In genomic region chr13:106352614-106353409, GRCm38 (mm10) we compare ENCODE assay signal across 27 mouse cellular contexts.
DNase-seq lines count a peak whose midpoint lies in the region; ATAC-seq and TF ChIP-seq lines count a peak whose summit lies in the region.
"Had no signal": no experiment of that assay in that cellular context is flagged by ENCODE, and none has a peak within 500 bp of the region (broad histone marks: within the 10 kb centered on the region; RNA-seq: fewer than 3 reads in every experiment).

No protein-coding gene starts in this region.

- H3K27me3 ChIP-seq in hindbrain, embryonic 13.5 days = no peaks in the 10 kb centered on the region
- no peaks in the 10 kb centered on the region for H3K27me3 ChIP-seq in hindbrain, embryonic 11.5 days (ENCODE audit: control insufficient read depth, insufficient read depth, low read length)
- H3K27me3 ChIP-seq in neural tube, embryonic 13.5 days = no peaks in the 10 kb centered on the region
- H3K27me3 ChIP-seq in neural tube, embryonic 15.5 days (replicated peaks) = no peaks in the 10 kb centered on the region
- H3K27me3 ChIP-seq in hindbrain, postnatal 0 days (ENCODE audit: insufficient read depth, low read length) = no peaks in the 10 kb centered on the region
- H3K27me3 ChIP-seq: embryonic facial prominence, embryonic 12.5 days; heart, embryonic 15.5 days; neural tube, embryonic 12.5 days had no signal

- WGBS in hindbrain, embryonic 13.5 days = 72% methylated on average over 4 of the region's 4 CpGs
- 88% methylated on average over 4 of the region's 4 CpGs for WGBS in hindbrain, embryonic 11.5 days
- 70% methylated on average over 4 of the region's 4 CpGs for WGBS in neural tube, embryonic 13.5 days
- WGBS in neural tube, embryonic 15.5 days = 56% methylated on average over 4 of the region's 4 CpGs
- 69% methylated on average over 4 of the region's 4 CpGs for WGBS in hindbrain, postnatal 0 days

- no peak for TF ChIP-seq CTCF in hindbrain, postnatal 0 days (IDR thresholded peaks at IDR 0.05; ENCODE audit: low read depth)

- H3K27ac ChIP-seq in hindbrain, embryonic 13.5 days = no peak overlapping the region
- no peak overlapping the region for H3K27ac ChIP-seq in hindbrain, embryonic 11.5 days (ENCODE audit: low read depth, low read length)
- H3K27ac ChIP-seq in neural tube, embryonic 13.5 days (replicated peaks) = no peak overlapping the region
- no peak overlapping the region for H3K27ac ChIP-seq in neural tube, embryonic 15.5 days (replicated peaks)
- no peak overlapping the region for H3K27ac ChIP-seq in hindbrain, postnatal 0 days
- H3K27ac ChIP-seq: embryonic facial prominence, embryonic 12.5 days; heart, embryonic 10.5 days; heart, embryonic 15.5 days; liver, embryonic 14.5 days; macrophage; neural tube, embryonic 12.5 days had no signal

- H3K9me3 ChIP-seq in hindbrain, embryonic 13.5 days = no peaks in the 10 kb centered on the region
- no peaks in the 10 kb centered on the region for H3K9me3 ChIP-seq in hindbrain, embryonic 11.5 days (ENCODE audit: control insufficient read depth, low read length)
- H3K9me3 ChIP-seq in neural tube, embryonic 13.5 days = no peaks in the 10 kb centered on the region
- H3K9me3 ChIP-seq in neural tube, embryonic 15.5 days (replicated peaks) = no peaks in the 10 kb centered on the region
- no peaks in the 10 kb centered on the region for H3K9me3 ChIP-seq in hindbrain, postnatal 0 days (ENCODE audit: low read length)
- H3K9me3 ChIP-seq: embryonic facial prominence, embryonic 12.5 days; heart, embryonic 10.5 days; heart, embryonic 15.5 days; neural tube, embryonic 12.5 days had no signal

- ATAC-seq in hindbrain, embryonic 13.5 days (ENCODE audit: low FRiP score) = peak; percentile 76
- ATAC-seq in hindbrain, embryonic 11.5 days (ENCODE audit: low FRiP score) = no peak
- ATAC-seq in neural tube, embryonic 13.5 days (ENCODE audit: low read depth) = peak; percentile 80
- no peak for ATAC-seq in neural tube, embryonic 15.5 days (ENCODE audit: low FRiP score)
- no peak for ATAC-seq in hindbrain, postnatal 0 days
- ATAC-seq: CD4-positive, CD25-positive, alpha-beta regulatory T cell, adult 4 months; forebrain, postnatal 0 days; inflammation-experienced regulatory T-cells, adult 6 months had no signal

- no peaks in the 10 kb centered on the region for H3K4me1 ChIP-seq in hindbrain, embryonic 13.5 days (replicated peaks)
- no peaks in the 10 kb centered on the region for H3K4me1 ChIP-seq in hindbrain, embryonic 11.5 days (replicated peaks; ENCODE audit: control insufficient read depth, insufficient read depth, low read length)
- no peaks in the 10 kb centered on the region for H3K4me1 ChIP-seq in neural tube, embryonic 13.5 days (replicated peaks)
- H3K4me1 ChIP-seq in neural tube, embryonic 15.5 days = no peaks in the 10 kb centered on the region
- H3K4me1 ChIP-seq in hindbrain, postnatal 0 days (ENCODE audit: insufficient read depth, low read length) = no peaks in the 10 kb centered on the region
- H3K4me1 ChIP-seq: embryonic facial prominence, embryonic 12.5 days; heart, embryonic 10.5 days; heart, embryonic 15.5 days; neural tube, embryonic 12.5 days had no signal

- no peak overlapping the region for H3K4me2 ChIP-seq in hindbrain, embryonic 13.5 days
- no peak overlapping the region for H3K4me2 ChIP-seq in hindbrain, embryonic 11.5 days (replicated peaks; ENCODE audit: low read depth, low read length)
- no peak overlapping the region for H3K4me2 ChIP-seq in neural tube, embryonic 13.5 days
- no peak overlapping the region for H3K4me2 ChIP-seq in neural tube, embryonic 15.5 days
- no peak overlapping the region for H3K4me2 ChIP-seq in hindbrain, postnatal 0 days (ENCODE audit: low read depth, low read length)
- H3K4me2 ChIP-seq: embryonic facial prominence, embryonic 12.5 days; heart, embryonic 15.5 days; neural tube, embryonic 12.5 days had no signal

- intact Hi-C loops in gastrocnemius, postnatal 14 days (cut with DNase I; ENCODE audit: low total_unique reads) = no loop called here

- H3K4me3 ChIP-seq in hindbrain, embryonic 13.5 days = no peak overlapping the region
- no peak overlapping the region for H3K4me3 ChIP-seq in hindbrain, embryonic 11.5 days (ENCODE audit: low read depth, low read length)
- H3K4me3 ChIP-seq in neural tube, embryonic 13.5 days = no peak overlapping the region
- H3K4me3 ChIP-seq in neural tube, embryonic 15.5 days (replicated peaks) = no peak overlapping the region
- H3K4me3 ChIP-seq in hindbrain, postnatal 0 days (ENCODE audit: low read length) = no peak overlapping the region
- H3K4me3 ChIP-seq: embryonic facial prominence, embryonic 12.5 days; heart, embryonic 10.5 days; heart, embryonic 15.5 days; neural tube, embryonic 12.5 days had no signal

- H3K36me3 ChIP-seq in hindbrain, embryonic 13.5 days = no peaks in the 10 kb centered on the region
- H3K36me3 ChIP-seq in hindbrain, embryonic 11.5 days (ENCODE audit: control insufficient read depth, insufficient read depth, low read length) = no peaks in the 10 kb centered on the region
- H3K36me3 ChIP-seq in neural tube, embryonic 13.5 days = no peaks in the 10 kb centered on the region
- no peaks in the 10 kb centered on the region for H3K36me3 ChIP-seq in neural tube, embryonic 15.5 days
- H3K36me3 ChIP-seq in hindbrain, postnatal 0 days (ENCODE audit: insufficient read depth, low read length) = no peaks in the 10 kb centered on the region
- H3K36me3 ChIP-seq: embryonic facial prominence, embryonic 12.5 days; heart, embryonic 10.5 days; heart, embryonic 15.5 days; neural tube, embryonic 12.5 days had no signal

- no peak overlapping the region for H3K9ac ChIP-seq in hindbrain, embryonic 13.5 days
- no peak overlapping the region for H3K9ac ChIP-seq in hindbrain, embryonic 11.5 days (ENCODE audit: low read depth, low read length)
- no peak overlapping the region for H3K9ac ChIP-seq in neural tube, embryonic 13.5 days
- no peak overlapping the region for H3K9ac ChIP-seq in neural tube, embryonic 15.5 days (replicated peaks)
- no peak overlapping the region for H3K9ac ChIP-seq in hindbrain, postnatal 0 days (replicated peaks; ENCODE audit: low read length)
- H3K9ac ChIP-seq: embryonic facial prominence, embryonic 12.5 days; forebrain, postnatal 0 days; heart, embryonic 15.5 days; liver, embryonic 14.5 days; neural tube, embryonic 12.5 days had no signal

- DNase-seq in hindbrain, embryonic 11.5 days (ENCODE audit: low spot score) = no peak
- DNase-seq in hindbrain, postnatal 0 days (ENCODE audit: low spot score) = peak; percentile 4
- DNase-seq in gastrocnemius, postnatal 14 days = no peak
- DNase-seq in adrenal gland, adult 2 months = no peak
- DNase-seq: adrenal gland, adult 8-10 months; cerebellum, adult 8-10 months; cerebellum, postnatal 25 days; forebrain, postnatal 0 days; gastrocnemius, postnatal 10 days; kidney, adult 11 months; kidney, postnatal 25 days; liver; lung, adult 2 months; lung, postnatal 10 days; retina, postnatal 1 day; right cerebral cortex, postnatal 14 days had no signal

Comparison
In these comparisons a context has a peak if more than half of its experiments do, and no peak if none do; other contexts are left out.
1. ATAC-seq: peak in hindbrain, embryonic 13.5 days (single experiment) and neural tube, embryonic 13.5 days (single experiment); none in hindbrain, embryonic 11.5 days (single experiment), neural tube, embryonic 15.5 days (single experiment) and hindbrain, postnatal 0 days (single experiment).